Mouse (Mus musculus): ENCODE data around the gene Rufy2.

DNA sequence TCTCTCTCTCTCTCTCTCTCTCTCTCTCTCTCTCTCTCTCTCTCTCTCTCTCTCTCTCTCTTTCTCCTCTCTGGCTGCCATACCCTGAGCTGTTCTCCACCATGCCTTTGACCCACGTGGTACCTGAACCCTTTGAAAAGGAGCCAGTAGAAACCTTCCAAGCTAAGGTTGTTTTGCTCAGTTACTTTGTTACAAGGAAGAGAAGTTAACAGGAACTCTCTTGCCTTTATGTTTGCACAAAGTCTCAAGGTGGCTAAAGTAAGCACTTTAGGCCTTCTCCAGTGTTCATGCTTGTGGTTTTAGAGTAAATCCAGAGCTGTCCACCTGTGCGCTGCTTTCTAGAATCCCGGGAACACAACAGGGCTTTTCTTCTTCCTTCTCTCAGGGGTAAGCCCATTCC lies 52.2 kb downstream of the Rufy2 start:
- TF ChIP-seq CEBPB (IDR thresholded peaks at IDR 0.05; ENCODE audit: insufficient read depth, poor library complexity, severe bottlenecking) (no peak), MAX (IDR thresholded peaks at IDR 0.05; ENCODE audit: low read depth) (no peak), POLR2A (IDR thresholded peaks at IDR 0.05; ENCODE audit: insufficient read length, low read depth) (no peak), MYOD1 (IDR thresholded peaks at IDR 0.05; ENCODE audit: control insufficient read depth in 1 of 3, insufficient read length in 2 of 3, low read depth in 2 of 3) (no peak), E2F4 (IDR thresholded peaks at IDR 0.05; ENCODE audit: insufficient read depth) (no peak), POLR2AphosphoS2 (IDR thresholded peaks at IDR 0.05; ENCODE audit: insufficient read length, low read depth) (no peak), USF1 (IDR thresholded peaks at IDR 0.05; ENCODE audit: low read depth) (no peak), TCF12 (IDR thresholded peaks at IDR 0.05; ENCODE audit: insufficient read depth, poor library complexity, severe bottlenecking) (no peak), MYOG (IDR thresholded peaks at IDR 0.05; ENCODE audit: control insufficient read depth in 1 of 3, insufficient read depth in 1 of 3, insufficient read length in 2 of 3, low read depth in 2 of 3) (no peak), SRF (IDR thresholded peaks at IDR 0.05; ENCODE audit: control insufficient read depth, insufficient read length, low read depth) (no peak), TCF3 (IDR thresholded peaks at IDR 0.05; ENCODE audit: insufficient read length, low read depth) (no peak), REST (IDR thresholded peaks at IDR 0.05; ENCODE audit: insufficient read depth, insufficient read length) (no peak)
